Mouse (Mus musculus): ENCODE measurements around the gene Prickle1.

Prickle1 gene

GRCm38 (mm10) chr15:93538551-93539205 lies 57.0 kb downstream of the Prickle1 start:
- DNase-seq: no peak

- DNase-seq: no peak
These were observed 57.9 kb downstream of the Prickle1 start for GRCm38 (mm10) chr15:93537745-93538144.

GRCm38 (mm10) chr15:93536191-93536590 lies 59.5 kb downstream of the Prickle1 start:
- DNase-seq: no peak

GRCm38 (mm10) chr15:93530703-93531032 lies 65.0 kb downstream of the Prickle1 start:
- DNase-seq: no peak

- no peak for DNase-seq
These were observed 65.6 kb downstream of the Prickle1 start for GRCm38 (mm10) chr15:93529831-93530702.

GRCm38 (mm10) chr15:93525305-93525917 lies 70.3 kb downstream of the Prickle1 start:
- no peak for DNase-seq

- DNase-seq: no peak
These were observed 73.9 kb downstream of the Prickle1 start for GRCm38 (mm10) chr15:93521787-93522180.

- no peak for DNase-seq
These were observed 74.5 kb downstream of the Prickle1 start for GRCm38 (mm10) chr15:93521088-93521786.

- no peak for DNase-seq
These were observed 75.6 kb downstream of the Prickle1 start for GRCm38 (mm10) chr15:93519836-93520826.

- peak; percentile 89 to 91 for DNase-seq
These were observed 76.5 kb downstream of the Prickle1 start for GRCm38 (mm10) chr15:93518941-93519835.

- peak; percentile 61 for DNase-seq
These were observed 77.4 kb downstream of the Prickle1 start for GRCm38 (mm10) chr15:93518143-93518902.

GRCm38 (mm10) chr15:93517022-93517565 lies 78.6 kb downstream of the Prickle1 start:
- DNase-seq: no peak

- peak; percentile 40 to 59 for DNase-seq
These were observed 80.4 kb downstream of the Prickle1 start for GRCm38 (mm10) chr15:93515316-93515715.

GRCm38 (mm10) chr15:93513939-93514341 lies 81.8 kb downstream of the Prickle1 start:
- DNase-seq: peak; percentile 62 to 81

- DNase-seq: no peak
These were observed 83.3 kb downstream of the Prickle1 start for GRCm38 (mm10) chr15:93512437-93512836.

GRCm38 (mm10) chr15:93510690-93511336 lies 84.9 kb downstream of the Prickle1 start:
- DNase-seq: no peak

- DNase-seq: no peak
These were observed 90.9 kb downstream of the Prickle1 start for GRCm38 (mm10) chr15:93504808-93505207.

GRCm38 (mm10) chr15:93503201-93503745 lies 92.4 kb downstream of the Prickle1 start:
- DNase-seq: no peak

GRCm38 (mm10) chr15:93502703-93503102 lies 93.0 kb downstream of the Prickle1 start:
- DNase-seq: no peak
